Mouse (Mus musculus) layer of hippocampus, postnatal 10 days (tissue): ENCODE measurements around the gene Hjurp. TPM values are rescaled to one million over a fixed set of nuclear protein-coding genes. Genes with fewer than 3 reads are reported as not detected.

Source experiments
- DNase-seq, 2 experiments: peaks; one replicate each; pipeline ENCODE4 v3.0.0; 2021; ENCODE audit warnings: low spot score in 2 of 2
- total RNA-seq, 2 experiments: library from RNA; stranded (reverse); gene quantifications; 2 replicates each; pipeline ENCODE4 v1.2.3; 2021

The Hjurp gene
- total RNA-seq, 2 experiments from 2014 or later: 44.8 to 49.1 TPM

DNA sequence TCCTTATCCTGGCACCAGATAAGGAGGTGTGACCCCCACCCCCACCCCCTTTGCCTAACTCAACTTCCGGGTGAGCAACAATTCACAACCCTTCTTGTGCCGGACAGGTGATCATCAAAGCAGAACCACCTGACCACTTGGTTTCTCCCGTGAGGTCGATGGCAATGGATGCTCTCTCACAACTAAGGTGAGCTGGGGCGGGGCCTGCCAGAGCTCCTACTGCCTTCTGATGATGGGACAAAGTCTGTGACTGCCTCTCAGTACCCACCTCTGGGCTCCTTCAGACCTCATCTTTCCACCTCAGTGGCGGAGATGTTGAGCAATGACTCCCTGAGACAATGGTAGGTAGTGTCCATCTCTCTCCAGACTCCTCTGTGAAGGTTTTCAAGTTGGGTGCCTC, 31.6 kb downstream of the Hjurp start:
- DNase-seq: no peak

DNA sequence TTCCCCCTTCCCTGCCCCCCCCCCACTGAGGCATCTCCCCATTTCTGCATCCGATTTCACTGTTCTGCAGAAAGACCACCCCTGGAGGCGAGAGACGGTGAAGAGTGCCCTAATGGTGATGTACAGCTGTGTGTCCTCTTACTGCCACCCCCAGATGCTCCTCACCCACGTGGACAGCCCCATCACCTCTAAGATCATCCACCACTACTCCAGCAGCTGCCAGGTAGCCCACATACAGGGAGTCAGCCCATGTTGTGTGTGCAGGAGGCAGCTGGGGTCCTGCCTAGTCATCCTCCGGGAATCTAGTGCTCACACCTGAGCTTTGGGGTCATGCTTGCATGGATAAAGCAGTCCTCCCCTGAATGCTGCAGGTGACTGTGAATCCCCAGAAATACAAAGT, 33.6 kb downstream of the Hjurp start:
- no peak for DNase-seq

DNA sequence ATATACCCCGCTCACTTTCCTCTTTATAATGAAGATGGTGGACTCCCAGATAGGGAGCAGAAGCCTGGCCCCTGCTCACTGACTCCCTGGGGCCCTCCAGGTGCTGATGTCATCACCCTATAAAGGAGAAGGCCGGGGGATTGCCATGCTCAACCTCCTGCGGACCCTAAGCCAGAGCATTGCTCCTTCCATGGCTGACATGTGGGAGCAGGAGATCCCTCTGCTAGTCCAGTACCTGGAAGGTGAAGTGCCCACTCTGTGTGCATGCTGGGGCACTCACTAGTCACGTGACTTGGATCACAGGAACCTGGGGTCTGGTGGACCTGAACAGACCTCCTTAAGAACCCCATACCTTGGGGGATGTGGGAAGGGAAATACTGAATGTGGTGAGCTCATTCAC, 36.9 kb downstream of the Hjurp start:
- no peak for DNase-seq

DNA sequence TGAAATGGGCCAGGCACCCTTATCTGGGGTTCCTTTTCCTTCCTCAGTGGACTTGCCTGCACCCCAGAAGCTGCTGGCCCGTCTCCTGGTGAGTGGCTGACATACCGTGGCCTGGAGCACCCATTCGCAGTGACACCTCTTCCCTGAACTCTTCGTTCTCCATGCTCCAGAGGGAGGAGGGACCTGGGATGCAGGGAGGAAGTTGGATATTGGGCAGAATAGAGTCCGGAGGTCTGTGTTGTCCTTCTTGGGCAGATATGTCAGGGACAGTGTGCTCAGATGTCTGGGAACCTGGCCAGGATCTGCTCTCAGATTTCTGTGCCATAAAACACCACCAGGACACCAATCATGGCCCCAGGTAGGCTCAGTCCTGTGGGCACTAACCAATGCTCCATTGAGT, 37.4 kb downstream of the Hjurp start:
- DNase-seq: no peak

DNA sequence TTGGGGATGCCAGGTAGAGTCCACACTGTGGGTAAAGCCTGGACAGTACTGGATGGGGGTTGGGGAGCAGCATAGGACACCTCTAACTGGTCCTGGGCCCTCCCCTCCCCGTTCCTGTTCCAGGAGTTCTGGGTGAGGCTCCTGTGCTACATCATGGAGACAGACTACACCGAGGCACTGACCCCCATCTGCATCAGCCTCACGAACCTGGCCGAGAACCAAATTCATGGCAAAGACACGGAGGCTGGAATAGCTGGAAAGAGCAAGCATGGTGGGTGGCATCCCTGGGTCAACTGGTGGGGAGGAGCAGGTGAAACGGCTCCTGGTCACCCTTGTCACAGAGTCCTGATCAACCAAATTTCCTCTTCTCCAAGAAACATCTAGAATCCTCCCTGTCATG, 38.7 kb downstream of the Hjurp start:
- DNase-seq: no peak

DNA sequence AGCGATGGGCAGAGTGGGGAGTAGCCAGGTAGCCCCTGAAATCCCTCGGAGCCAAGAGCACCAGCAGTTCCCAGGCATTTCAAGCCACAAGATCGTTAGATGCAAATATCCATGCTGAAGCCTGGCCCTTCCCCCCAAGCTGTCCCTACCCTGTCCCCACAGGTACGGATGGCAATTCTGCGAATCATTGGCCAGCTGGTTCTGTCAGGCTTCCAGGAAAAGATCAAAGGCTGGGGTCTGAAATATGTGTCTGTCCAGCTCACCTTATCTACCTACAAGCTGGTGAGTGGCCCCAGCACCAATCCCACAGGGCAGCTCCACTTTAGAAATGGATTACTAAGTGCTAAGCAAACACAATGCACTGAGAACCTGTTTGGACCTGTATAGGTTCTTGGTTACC, 40.1 kb downstream of the Hjurp start:
- no peak for DNase-seq

DNA sequence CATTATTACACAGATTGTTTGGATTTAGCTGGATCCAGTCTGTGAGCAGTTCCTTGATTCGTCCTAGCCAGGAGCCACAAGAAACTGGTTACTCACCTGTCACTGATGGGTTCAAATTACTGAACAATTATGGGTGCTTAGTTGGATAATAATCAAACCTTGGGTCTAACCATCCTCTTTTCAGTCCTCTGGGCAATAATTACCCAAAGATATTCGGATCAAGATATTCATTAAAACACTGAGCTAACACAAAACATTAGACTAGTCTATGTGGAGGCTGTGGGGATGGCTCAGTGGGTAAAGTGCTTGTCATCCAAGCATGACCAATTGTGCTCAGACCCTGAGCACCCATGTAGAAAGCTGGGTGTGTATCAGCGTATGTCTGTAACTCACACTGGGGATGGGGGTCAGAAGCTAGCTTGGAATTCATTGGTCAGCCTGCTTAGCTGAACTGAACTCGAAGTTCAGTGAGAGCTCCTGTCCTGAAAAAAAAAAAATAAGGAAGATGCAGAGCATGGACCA, 41.5 kb downstream of the Hjurp start:
- DNase-seq: no peak

DNA sequence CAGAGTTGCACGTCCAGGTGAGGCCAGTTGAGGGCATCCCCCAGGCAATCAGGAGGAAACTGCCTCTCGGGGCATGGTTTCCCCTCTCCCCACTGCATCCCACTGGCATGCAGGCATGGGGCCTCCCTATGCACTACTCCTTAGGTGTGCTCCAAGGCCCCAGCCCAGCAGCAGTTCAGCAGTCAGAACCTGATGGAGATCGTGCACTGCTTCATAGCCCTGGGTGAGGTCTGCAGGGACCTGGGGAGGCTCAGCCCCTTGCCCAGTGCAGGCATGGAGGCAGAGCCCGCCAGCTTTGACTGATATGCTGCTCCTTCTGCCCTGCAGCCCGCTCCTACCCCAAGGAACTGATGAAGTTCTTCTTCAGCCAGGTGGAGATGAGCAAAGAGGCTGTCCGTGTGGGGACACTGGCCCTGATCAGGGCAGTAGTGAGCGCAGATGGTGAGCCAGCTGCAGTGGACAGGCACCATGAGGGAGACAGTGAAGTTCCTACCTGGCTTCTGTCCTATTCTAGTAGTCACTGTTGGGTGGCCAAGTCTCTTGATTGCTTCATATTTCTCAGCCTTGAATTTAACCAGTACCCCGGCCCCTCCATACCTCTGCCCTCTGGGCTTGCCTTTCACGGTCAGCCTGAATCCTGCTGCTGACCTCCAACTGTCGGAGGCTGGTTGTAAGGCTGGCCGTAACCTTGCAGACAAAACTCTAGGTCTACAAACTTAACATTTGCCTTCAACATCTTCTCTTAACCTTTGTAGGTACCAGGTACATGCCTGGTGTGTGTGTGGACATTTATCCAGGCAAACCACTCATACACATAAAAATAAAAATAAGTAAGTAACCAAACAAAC, 42.2 kb downstream of the Hjurp start:
- no peak for DNase-seq

DNA sequence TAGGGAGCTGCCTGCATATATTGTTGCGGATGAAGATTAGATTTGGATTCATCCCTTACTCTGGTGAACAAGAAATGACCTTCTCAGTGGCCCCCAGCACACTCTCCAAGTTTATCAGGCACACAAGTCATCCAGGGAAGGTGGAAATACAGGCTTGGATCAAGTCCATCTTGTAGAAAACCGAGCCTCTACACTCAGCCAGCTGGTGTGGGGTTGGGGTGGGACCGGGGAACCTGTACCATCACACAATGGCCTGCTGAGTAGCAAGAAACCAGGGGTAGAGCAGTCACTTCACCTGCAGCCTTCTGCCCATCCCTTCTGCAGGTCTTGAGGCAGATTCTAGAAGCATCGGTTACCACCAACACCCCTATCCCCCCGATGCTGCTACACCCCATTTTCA, 42.8 kb downstream of the Hjurp start:
- no peak for DNase-seq

DNA sequence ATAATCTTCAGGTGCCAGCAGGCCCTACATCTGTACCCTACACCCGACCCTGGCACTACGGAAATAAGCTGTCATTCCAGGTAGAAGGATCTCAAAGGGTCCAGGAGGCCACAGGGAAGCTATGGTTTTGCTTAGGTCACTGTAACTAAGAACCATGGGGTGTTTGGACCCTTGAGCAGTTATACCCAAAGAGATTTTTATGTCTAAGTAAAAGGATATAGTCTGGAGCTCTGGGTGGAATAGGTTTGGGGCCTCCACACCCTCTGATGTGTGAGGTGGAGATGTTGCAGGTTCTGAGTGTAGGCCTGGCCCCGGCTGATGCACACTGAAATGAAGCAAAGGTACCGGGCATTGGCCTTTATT, 43.2 kb downstream of the Hjurp start:
- DNase-seq: no peak

DNA sequence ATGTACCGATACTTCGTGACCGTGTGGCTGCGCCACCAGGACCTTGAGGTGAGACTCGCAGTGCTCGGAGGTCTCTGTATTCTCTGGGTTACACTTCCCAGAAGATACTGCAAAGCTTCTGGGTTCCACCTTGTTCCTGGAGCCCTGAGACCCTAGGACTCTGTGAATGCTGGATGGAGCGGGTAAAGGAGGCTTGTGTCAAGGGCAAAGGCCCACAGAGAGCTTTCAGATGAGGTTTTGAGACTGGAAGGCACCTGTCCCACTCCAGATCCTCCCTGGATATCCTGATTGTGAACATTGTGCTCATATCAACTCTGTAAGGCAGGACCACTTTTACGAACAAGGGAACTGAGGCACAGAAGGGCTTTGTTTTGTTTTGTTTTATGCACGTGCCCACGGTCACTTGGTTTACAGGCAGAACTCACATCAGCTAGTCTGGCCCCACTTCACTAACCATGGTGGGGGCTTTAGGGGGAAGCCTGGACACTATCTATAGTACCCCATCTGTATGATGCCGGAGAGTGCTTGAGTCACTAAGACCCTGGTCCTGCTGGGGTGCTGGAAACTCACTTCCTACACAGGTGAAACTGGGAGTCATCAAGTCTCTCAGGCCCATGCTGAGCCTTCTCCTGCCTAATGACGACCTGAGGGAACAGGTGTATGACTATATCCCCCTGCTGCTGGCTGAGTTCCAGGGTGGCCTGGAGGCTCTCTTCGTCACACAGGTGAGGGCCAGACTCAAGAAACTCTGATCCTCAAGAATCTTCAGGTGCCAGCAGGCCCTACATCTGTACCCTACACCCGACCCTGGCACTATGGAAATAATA, 43.8 kb downstream of the Hjurp start:
- no peak for DNase-seq

DNA sequence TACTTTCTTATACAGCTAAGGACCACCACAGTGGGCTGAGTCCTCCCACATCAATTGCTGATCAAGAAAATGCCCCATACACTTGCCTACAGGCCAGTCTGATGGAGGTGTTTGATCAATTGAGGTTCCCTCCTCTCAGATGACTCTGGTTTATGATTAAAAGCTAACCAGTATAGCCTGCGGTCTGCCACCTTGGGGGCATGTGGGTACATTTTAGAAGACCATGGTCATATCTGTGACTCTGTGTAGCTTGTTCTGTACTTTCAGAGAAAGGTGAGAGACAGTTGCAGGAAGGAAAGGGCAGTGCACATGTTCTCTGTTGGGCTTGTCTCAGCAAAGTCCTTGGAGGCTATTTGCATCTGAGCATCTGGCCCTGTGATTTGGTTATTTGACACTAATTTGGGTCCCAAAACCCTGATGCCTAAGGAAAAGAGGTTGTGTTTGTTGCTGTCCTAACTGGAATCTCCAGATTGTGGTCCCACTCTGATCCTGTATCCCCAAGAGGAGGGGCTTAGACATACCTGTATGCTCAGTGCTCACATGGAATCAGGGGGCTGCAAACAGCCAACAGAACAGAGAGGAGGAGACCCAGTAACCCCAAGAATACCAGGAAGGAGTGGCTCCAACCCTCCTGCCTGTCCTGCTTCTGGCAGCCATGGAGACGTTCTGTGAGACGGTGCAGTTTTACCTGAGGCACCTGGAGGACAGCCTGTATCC, 44.6 kb downstream of the Hjurp start:
- no peak for DNase-seq

DNA sequence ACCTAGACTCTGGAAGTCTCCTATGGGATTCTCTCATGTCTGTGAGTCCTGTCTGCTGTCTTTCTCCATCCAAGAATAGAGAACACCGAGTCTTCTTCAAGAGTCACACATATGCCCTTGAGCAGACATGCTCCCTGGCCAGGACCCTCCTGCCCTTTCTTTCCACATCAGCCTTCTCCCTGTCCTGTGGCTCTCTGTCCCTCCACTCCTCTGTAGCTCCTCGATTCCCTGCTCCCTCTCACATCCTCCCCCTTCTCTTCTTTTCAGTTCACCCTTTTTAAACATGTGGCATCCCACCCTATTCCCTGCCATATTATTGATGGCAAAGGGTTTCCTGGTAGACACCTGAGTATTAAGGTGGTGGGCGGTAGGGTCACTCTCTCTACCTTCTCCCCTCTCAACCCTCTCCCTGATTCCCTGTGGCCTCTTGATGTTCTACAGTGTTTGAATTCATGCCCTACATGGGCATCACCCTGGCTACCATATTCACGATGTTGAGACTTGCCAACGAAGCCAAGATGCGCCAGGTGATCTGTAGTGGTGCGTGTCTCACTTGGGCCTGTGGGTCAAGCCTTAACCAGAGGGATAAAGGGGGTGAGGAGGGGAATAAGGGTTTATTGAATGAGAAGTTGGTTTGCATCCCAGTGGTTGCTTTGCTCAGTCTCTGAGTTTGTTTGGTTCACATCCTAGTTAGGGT, 45.5 kb downstream of the Hjurp start:
- no peak for DNase-seq

DNA sequence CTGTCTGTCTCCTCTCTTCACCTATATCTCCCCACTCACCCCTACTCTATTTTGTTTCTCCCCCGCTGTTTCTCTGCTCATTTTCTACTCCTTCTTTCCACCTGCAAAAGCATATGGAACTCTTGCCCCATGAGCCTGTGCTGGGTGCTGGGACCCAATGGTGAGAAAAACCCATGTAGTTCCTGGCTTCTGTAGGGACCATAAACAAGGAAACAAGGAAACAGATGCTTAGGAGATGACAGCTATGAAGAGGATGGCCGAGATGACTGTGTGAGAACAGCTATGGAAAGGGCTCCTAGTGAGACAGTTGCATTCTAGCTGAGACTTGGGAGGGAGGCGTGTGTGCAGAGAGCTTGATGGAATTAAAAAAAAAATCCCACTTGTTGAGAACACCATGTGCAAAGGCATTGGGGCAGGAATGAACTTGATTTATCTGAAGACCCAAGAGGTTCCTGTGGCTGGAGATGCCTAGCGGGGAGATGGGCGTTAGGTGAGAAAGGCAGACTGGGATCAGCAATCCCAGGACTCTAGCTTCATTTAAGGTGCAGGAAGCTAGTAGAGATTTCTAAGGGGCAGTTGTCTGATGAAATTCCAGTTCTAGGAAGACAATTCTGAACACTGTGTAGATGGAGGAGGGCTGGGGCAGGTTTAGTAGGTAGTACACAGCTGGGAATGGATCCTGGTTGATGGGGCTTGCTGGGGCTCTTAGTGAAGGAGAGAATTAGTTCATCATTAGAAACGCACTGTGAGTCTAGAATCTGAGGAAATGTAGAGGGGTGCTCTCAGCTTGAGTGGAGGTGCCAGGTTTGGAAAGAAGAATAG, 46.2 kb downstream of the Hjurp start:
- DNase-seq: no peak

DNA sequence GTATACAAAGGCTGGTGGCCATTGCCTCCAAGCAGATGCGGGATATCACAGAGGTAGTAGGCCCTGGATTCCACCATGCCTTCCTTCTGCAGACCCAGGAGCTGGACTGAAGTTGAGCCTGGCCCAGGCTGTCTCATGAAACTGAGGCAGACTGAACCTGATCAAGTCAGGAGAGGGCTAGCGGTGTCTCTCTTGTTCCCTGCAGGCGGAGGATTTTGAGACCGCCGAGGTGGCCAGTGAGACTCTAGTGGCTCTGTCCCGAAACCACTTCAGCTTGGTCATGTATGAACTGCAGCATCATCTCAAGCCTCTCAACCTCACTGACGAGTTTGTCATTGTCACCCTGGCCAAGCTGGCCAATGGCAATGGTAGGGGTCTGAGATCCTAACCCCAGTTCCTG, 47.0 kb downstream of the Hjurp start:
- DNase-seq: no peak

DNA sequence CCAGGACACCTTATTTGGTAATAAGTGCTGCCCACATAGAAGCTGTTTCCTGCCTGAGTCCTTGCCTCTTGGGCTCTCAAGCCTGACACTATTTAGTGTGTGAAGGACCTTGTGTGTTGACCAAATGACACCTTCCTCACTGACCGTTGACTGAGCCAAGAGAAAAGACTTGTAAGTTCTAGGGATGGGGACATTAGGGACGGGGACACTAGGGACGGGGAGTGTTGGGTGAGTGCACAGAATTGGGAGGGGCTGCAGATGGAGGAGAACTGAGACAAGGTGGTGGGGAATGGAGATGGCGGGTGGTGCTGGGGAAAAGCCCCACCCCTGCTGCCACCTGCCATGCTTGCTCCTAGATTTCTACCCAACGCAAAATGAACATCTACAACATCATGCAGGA, 47.4 kb downstream of the Hjurp start:
- no peak for DNase-seq

DNA sequence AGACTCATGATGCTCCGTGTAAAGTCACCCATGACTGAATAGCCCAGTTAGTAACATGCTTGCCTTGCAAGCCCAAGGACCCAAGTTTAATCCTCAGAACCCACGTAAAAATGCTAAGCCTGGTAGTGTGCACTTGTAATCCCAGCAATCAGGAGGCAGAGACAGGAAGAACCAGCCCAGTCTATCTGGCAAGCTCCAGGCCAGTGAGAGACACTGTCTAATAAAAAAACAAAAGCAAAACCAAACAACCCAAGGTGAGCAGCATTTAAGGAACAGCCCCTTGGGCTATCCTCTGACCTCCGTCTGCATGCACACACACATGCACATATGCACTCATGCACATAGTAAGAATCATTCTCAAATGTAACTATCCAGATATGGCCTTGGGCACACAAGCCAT, 47.9 kb downstream of the Hjurp start:
- DNase-seq: no peak

DNA sequence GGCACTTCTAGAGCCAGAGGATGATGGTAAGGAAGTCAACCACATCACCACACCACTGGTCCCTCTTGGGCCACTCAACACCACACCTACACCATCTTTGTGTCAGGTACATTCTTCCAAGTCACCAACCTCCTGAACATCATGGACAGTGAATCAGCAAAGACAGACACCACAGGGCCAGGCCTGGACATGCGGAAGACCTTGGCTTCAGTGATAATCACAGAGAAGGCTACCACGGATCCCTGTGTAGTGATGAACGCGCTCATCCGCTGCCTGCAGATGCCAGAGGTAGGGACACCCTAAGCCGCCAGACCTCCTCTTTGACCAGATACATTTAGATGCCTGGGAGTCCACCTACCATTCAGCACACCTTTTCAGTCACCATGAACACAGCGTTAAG, 49.3 kb downstream of the Hjurp start:
- DNase-seq: no peak

DNA sequence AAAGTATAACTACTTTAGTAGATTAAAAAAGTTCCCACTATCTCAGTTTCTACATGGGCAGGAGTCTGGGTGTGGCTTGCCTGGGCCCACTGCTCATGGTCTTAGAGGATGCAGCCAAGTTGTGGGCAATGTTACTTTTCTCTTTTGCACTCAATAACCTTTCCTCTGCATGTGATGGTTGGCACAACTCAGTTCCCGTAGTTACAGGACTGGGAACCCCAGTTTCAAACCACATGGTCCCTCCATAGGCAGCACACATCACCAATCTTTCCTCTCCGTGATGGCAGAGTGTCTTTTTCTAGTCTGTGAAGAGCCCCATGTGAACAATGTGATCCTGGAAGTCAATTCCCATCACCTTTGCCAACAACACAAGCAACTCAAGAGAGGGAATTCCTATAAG, 50.0 kb downstream of the Hjurp start:
- DNase-seq: no peak

DNA sequence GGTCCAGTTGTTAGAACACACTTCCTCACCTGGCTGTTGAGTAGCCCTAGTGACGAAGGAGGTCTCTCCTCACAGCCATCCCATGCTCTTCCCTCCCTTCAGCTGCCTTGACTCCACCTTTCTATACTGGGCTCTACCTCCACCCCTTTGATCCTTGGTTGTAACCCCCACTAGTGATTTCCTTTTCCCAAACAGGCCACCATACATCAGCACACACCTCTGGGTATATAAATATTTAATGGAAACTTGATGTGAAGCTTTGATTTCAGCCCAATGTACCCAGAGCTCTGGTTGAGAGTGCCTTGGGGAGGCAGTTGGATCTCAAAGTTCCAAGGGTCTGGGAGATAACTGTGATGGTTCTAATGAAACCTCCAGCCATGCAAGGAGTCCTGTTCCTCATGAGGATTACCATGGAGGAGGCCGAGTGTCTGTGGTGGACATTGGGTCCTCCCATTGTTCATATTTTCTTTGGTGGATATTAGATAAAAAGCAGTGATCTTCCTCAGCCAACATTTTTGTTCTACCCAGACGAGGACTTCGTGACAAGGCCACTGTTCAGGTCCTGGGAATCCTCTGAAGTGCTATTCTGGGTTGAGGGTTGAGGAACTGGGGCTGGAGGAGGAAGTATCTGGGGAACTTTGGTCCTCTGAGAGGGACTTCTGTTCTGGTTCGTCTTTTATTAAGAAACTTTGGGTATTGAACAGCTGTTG, 50.6 kb downstream of the Hjurp start, which contains the start of gene Mroh2a:
Mroh2a (plus strand) TSS at position 317 of the 710 bp plus-strand sequence.
- no peak for DNase-seq
